Mouse (Mus musculus) lung, postnatal 0 days (tissue): ENCODE measurements around the gene Sec11a.
"Not testable (repeated sequence)": the region's sequence is repeated elsewhere in the genome, so short reads cannot be mapped to it uniquely, and the experiment has no call there.

Experiments
- CTCF ChIP-seq: IDR thresholded peaks from 2 replicates; pipeline ENCODE4 v1.5.1; 2016; ENCODE audit warnings: antibody characterized with exemption, mild to moderate bottlenecking
- EP300 ChIP-seq: IDR thresholded peaks from 2 replicates; pipeline ENCODE4 v1.6.1; 2016; ENCODE audit warnings: antibody characterized with exemption, mild to moderate bottlenecking, control low read depth

DNA sequence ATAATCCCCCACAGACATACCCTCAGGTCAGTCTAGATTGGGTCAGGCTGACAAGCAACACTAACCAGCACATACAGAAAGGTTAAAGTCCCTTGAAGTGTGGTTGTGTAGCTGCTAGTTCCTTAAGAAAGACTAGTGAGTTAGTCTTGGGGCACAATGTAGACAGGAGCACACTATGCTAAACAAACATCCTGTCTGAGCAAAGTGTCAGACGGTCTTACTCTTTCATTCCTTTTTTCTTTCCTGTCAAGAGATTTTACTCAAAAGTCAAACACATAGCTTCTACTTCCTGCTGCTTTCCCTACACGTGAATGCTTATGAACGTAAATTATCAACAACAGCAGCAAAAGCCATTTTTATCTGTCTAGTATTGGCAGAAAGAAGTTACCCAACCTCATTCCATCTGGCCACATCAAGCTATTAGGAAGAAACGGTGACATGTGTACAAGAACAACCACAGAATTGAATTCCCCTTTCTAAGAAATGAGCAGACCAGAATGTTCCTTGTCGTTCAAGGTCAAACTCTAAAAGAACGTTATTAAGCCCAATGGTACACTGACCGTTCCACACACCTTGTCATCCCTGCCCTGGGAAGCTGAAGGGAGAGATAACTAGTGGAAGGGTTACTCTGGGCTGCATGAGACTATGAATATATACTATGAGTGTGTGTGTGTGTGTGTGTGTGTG lies 10.8 kb downstream of the Sec11a start:
- not testable (repeated sequence) for TF ChIP-seq CTCF
- TF ChIP-seq EP300, result peak; percentile 54
